Mouse (Mus musculus) cortical plate, adult 2 months (tissue): ENCODE results near the gene Prkch.

Source experiments
- CTCF ChIP-seq: fragments of 200-500 bp; IDR thresholded peaks from 2 replicates; pipeline ENCODE4 v1.5.1; 2011; ENCODE audit warnings: mild to moderate bottlenecking, control low read depth, low read length; ENCODE audit not compliant: insufficient read depth; ENCODE audit errors: extremely low read depth
- POLR2A ChIP-seq: fragments of 200-500 bp; IDR thresholded peaks from 2 replicates; pipeline ENCODE4 v1.6.1; 2011; ENCODE audit warnings: mild to moderate bottlenecking, low read length, control low read depth; ENCODE audit not compliant: insufficient read depth; ENCODE audit errors: extremely low read depth

GRCm38 (mm10) chr12:73583813-73584609 lies 585 bp upstream of the Prkch start:
- TF ChIP-seq CTCF (0 out of 2 replicates have a peak, but pooled peaks have one; percentile 6), POLR2A (no peak)
